Mouse (Mus musculus) mesoderm, embryonic 11.5 days (tissue): ENCODE data around the gene Gp9.

Experiments
- DNase-seq: peaks from one replicate; pipeline ENCODE4 v3.0.0-alpha.2; 2012; ENCODE audit warnings: low read depth, low spot score

Gene Gp9

GRCm38 (mm10) chr6:87777842-87778241 is at the start of gene Gp9:
Gene Gp9, plus strand, starts transcription at chr6:87778072.
- DNase-seq: no peak

DNA sequence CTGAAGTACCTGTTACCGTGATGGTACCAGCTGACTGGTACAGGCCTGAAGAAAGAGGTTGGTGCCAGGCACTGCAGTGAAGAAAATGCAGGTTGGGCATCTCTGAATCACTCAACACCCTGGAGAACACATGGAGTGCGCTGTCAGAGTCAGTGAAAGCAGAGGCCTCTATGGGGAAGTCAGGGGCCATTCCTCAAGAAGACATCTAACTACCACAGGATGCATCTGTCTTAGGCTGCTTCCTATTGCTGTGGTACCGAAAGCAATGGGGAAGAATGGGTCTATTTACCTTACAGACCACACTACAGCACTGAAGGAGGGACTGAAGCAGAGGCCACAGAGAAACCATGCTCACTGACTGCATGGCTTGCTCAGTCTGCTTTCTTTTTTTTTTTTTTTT is 49.8 kb upstream of the Gp9 start:
- DNase-seq: no peak

- DNase-seq: no peak
These were observed 47.7 kb upstream of the Gp9 start for GRCm38 (mm10) chr6:87730141-87730540.

DNA sequence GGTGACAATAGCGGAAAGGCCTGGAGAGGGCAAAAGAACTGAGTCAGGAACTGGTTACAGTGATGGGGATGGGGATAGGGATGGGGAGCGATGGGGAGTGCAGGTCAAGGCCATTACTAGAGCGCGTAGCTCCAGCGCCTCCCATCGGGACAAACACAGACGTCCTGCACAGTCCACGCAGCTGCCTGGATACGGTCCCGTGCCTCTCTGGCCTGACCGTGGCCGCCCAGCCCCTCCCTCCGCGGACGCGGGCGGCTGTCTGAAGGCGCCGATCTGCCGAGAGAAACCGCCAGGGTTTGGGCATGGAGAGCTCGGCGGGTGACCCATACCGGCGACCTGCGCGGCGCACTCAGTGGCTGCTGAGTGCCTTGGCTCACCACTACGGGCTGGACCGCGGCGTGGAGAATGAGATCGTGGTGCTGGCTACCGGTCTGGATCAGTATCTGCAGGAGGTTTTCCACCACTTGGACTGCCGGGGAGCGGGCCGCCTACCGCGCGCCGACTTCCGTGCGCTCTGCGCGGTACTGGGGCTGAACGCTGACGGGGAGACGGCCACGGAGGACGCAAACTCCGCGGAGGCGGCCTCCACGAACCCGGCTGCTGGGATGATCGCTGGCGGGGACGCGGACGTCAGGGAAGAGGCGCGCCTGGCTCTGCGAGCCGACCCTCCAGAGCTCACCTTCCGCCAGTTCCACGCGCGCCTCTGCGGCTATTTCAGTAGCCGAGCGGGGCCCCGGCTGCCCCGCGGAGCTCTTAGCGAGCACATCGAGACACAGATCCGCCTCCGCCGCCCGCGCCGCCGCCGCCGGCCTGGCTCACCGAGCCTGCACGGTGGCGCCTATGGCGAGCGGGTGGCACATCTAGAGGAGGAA is 47.0 kb upstream of the Gp9 start, which contains the start of gene Efcc1:
Gene Efcc1 (plus strand): TSS at position 279 of the 872 bp plus-strand sequence.
- DNase-seq: peak; percentile 60

DNA sequence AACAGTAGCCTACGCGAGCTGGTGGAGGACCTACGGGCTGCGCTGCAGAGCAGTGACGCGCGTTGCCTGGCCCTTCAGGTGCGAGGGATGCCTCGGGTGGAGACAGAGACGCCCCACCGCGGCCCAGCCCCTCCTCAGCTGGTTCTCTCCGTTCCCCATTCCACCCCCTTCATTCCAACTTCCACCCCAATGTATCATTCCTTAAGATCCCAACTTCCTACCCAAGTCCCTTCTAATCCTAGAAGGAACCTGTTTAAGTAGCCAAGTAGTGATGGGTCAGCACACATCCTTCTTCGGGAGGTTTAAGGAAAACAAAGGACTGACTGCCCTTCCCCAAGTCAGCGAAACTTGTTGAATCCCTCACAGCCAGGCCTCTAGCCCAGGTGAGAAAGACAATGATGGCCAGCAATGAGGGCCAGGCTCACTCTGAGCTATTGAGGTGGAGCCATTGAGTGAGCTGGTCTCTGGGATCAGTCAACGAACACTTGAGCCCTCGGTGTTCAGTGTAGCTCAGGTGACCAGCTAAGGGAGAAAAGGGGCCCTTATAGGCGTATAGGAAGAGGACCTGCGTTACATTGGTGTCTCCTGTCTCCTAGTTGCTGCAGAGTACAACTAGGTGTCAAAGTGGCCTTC is 46.3 kb upstream of the Gp9 start:
- no peak for DNase-seq

- DNase-seq: peak; percentile 14
These were observed 45.5 kb upstream of the Gp9 start for GRCm38 (mm10) chr6:87732151-87733011.

DNA sequence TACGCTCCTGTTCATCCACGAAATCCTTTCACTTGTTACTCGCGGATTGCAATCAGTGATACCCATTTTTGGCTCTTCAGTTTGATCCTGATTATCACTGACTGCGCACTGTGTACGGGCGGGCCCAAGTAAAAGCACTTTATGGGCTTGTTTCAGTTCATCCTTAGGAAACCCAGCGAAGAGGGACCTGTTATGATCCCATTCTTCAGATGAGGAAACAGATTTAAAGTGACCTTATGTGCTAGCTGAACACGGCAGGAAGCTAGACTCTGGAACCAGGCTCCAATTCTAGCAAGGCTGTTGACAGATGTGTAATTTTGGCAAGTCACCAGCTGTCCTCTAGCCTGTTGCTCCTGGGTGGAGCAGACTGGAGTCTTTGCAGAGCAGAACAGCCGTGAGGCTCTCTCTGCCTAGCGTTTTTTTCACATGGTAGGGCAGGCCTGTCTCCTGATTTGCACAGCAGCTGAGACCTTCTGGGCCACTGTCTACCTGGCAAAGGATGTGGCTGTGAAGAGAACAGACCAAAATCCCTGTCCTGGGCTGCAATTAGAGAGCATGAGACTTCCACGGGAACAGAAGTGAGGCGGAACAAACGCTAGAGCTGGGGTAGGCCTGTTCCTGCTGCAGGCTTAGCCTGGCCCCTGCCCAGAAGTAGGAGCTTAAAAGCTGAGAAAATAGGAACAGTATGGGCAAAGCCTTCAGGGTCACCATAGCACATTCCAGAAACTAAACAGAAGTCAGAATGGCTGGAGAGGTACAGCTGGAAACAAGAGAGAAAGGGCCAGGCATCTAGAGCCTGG is 44.5 kb upstream of the Gp9 start:
- DNase-seq: peak; percentile 7

DNA sequence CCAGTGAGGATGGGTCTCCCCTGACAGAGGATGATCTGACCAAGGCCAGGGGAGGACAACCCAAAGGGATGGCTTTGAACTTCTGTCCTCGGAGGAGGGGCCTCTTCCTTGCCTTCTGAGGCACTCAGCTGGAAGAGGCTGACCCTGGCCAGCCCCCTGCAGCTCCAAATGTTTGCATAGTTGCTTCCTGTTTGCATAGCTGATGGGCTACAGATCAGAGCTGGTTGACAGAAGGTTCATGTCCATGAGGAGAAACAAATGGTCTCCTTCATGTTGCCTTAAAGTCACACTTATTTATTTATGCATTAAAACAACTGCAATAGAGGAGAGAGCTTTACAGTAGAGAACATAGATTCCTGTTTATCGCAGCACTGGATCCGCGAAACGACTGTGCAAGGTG is 43.7 kb upstream of the Gp9 start:
- DNase-seq: peak; percentile 31

DNA sequence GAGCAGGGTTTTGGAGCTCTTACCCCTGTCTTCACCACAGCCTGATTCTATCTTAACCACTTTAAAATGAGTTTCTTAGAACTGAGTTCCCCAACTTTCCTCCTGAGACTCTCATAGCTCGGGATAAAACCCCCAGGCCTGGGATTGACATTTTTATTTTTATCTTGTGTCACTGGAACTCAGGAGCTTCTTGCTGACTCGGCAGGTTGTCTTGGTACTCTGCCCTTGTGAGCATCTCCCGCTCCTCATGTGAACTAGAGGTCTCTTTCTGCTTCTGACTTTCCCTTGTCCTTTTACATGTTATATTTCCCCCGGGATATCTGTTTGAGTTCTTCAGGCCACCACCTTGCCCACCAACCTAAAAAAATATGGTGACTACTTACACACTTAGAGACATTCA is 40.9 kb upstream of the Gp9 start:
- no peak for DNase-seq

DNA sequence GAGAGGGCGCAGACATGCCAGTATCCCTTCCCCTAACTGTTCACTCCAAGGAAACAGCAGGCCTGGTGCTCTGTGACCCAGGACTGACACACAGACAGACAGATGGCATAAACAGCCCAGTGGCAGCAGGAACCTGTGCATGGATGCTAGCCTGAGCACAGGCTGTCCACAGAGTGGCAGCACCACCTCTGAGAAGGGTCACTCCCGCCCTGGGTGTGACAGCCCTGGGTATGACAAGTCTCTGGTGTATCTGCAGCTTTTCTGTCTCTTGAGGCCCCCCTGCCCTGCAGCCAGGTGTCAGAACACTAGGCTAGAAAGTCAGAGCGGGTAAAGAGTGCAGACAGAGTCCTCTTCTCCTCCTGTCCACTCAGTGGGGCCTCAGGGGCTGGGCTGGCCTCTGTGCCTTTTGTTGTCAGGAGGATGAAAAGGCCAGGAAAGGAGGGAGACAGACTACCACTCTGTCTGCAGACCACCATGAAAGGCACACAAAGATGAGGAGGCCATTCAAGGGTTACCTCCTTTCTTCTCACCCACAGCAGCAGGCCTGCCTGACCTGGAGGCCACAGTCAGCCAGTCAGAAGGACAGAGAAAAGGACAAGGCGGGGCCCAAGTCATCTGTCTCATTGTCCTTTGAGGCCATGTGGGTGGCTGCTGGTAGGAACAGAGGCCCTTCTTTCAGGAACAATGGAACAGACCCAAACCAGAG is 39.8 kb upstream of the Gp9 start:
- DNase-seq: peak; percentile 76

GRCm38 (mm10) chr6:87739898-87740297 is 38.0 kb upstream of the Gp9 start:
- DNase-seq: no peak

GRCm38 (mm10) chr6:87740496-87740895 is 37.4 kb upstream of the Gp9 start:
- no peak for DNase-seq

DNA sequence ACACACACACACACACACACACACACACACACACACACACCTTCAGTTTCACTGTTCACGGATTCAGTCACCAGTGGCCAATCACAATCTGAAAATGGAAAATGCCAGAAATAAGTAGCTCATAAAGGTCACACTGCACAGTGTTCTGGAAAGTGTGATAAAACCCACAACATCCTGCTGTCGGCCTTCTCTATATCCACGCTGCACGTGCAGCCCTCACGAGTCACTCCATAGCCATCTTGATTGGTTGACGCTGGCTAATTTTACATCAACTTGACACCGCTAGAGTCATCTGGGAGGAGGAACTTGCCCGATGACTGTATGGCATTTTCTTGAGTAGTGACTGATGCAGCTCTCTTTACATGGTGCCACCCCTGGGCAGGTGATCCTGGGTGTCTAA is 35.9 kb upstream of the Gp9 start:
- DNase-seq: no peak

DNA sequence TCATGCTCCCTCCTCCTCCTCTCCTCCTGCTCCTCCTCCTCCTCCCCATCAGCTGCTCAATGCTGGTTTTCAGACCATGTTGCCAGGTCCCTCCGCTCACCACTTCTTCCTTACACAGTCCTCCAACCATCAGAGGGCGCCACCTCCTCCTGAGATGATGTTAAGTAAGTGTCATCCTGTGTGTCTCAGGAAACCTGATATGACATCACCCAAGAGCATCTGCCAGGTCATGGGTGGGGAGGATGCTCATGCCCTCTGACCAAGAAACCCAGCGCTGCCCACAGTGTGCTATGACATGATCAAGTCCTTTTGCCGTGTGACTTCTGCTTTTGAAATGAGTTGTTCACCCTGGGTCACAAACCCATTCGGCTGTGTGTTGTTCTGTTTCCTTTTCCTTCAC is 35.1 kb upstream of the Gp9 start:
- DNase-seq: no peak

GRCm38 (mm10) chr6:87743281-87743680 is 34.6 kb upstream of the Gp9 start:
- no peak for DNase-seq

DNA sequence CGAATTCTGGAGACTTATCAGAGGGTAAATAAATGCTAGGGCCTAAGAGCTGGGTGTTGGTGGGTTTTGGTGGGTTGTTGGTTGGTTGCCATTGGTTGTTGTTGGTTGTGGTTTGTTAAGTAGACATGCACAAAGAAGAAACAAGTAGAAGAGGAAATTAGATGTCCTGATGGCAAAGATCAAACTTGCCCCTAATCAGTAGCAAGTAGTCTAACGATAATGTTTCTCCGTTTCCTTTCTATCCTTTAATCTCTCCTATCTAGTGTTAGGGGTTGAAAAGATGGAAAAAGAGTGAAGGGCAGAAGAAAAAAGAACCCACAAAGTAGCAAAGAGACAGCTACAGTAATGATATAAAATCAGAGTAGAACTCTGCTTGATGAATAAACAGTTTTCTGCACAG is 33.2 kb upstream of the Gp9 start:
- no peak for DNase-seq

- no peak for DNase-seq
These were observed 32.6 kb upstream of the Gp9 start for GRCm38 (mm10) chr6:87745301-87745700.

DNA sequence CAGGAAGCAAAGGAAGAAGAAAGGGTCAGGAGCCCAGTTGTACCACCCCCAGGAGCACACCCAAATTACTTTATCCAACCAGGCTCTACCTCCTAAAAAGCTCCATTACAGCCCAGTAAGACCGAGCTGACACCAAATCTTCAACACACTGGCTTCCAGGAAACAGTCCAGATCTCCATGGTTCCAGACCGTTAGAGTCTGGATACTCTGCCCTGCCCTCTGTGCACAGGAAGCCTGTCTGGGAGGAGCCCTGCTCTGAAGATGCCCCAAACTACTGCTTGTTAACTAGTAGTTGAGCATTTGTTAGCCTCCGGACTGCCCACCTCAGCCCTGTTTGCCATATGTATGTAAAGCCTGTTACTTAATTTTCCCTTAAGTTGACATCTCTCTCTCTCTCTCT is 31.8 kb upstream of the Gp9 start:
- DNase-seq: no peak

GRCm38 (mm10) chr6:87746849-87747248 is 31.0 kb upstream of the Gp9 start:
- DNase-seq: no peak

DNA sequence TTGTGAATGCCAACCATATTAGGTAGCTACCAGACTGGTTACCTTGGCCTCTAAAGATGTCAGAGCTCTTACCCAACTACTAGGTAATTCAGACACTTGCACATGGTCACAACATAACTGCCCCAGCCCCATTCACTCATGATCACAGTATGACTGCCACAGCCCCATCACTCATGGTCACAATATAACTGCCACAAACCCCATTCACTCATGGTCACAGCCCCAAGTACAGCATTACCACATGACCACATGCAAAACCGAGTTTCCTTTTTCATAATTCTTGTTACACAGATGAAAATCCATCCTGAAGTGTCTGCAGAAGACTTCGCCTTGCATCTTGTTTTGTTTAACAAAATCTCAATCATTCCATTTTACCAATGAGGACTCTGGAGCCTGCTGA is 29.8 kb upstream of the Gp9 start:
- no peak for DNase-seq

GRCm38 (mm10) chr6:87748531-87748930 is 29.3 kb upstream of the Gp9 start:
- DNase-seq: no peak
